Mouse (Mus musculus): ENCODE measurements around the gene Gm26741. TPM values are rescaled to one million over a fixed set of nuclear protein-coding genes. Genes with fewer than 3 reads are reported as not detected.

The Gm26741 gene
- polyA plus RNA-seq, 1 experiment from 2014 or later, result not detected

- no peak for ATAC-seq (replicated peaks)
- no peaks in the 10 kb centered on the region for H3K9me3 ChIP-seq
- no peak overlapping the region for H3K27ac ChIP-seq
- H3K36me3 ChIP-seq (replicated peaks), result no peaks in the 10 kb centered on the region
- no peak overlapping the region for H3K4me3 ChIP-seq
- 82% methylated on average over 2 of the region's 2 CpGs for WGBS
- H3K4me2 ChIP-seq, result no peak overlapping the region
- H3K27me3 ChIP-seq (replicated peaks), result no peaks in the 10 kb centered on the region
- H3K9ac ChIP-seq, result no peak overlapping the region
- H3K4me1 ChIP-seq, result no peaks in the 10 kb centered on the region
Observed at GRCm38 (mm10) chr10:52398715-52399114, 40.1 kb downstream of the Gm26741 start.

DNA sequence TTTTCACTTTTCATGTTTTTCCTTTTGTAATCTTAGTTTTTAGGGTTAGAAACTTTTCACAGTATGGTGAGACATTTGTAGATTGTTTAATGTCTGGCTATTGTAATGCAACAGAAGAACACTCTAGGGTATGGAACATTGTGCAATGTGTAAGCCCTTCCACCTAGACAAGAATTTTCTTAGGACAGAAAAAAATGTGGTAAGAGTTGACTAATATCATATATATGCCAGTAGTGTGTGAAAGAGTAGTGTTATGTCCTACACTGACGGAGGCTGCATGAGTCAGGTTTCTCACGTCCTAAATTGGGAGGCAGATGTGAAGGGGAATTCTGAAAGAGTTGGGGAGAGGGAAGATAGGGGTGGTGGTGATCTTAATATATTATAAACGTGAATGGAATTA lies 41.2 kb downstream of the Gm26741 start:
- H3K9ac ChIP-seq, result no peak overlapping the region
- H3K4me3 ChIP-seq, result no peak overlapping the region
- ATAC-seq (replicated peaks), result no peak
- no peaks in the 10 kb centered on the region for H3K27me3 ChIP-seq (replicated peaks)
- H3K36me3 ChIP-seq (replicated peaks), result no peaks in the 10 kb centered on the region
- no peak overlapping the region for H3K4me2 ChIP-seq
- H3K4me1 ChIP-seq, result no peaks in the 10 kb centered on the region
- no peak overlapping the region for H3K27ac ChIP-seq
- no peaks in the 10 kb centered on the region for H3K9me3 ChIP-seq
- 62% methylated on average over 3 of the region's 3 CpGs for WGBS

DNA sequence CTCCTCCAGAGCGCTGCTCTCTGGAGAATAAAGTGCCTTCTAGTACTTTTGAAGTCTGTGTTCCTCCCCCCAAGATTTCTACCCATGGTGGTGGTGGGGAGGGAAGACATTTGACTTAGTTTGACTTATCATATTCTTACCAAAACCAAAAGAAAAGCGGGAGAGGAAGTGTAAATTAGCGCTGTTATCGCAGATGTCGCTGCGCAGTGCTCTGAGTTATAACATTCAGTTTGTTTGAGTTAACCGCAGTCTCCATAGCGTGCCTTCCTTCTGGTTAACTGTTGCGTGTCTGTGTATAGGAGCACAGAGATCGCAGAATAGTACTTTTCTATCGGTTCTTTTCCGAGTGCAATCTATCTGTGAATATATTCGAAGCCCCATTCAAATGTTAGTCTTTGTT lies 46.6 kb downstream of the Gm26741 start:
- H3K27me3 ChIP-seq (replicated peaks), result no peaks in the 10 kb centered on the region
- H3K9ac ChIP-seq, result no peak overlapping the region
- H3K27ac ChIP-seq, result no peak overlapping the region
- no peak for ATAC-seq (replicated peaks)
- no peak overlapping the region for H3K4me3 ChIP-seq
- H3K4me1 ChIP-seq, result no peaks in the 10 kb centered on the region
- 93% methylated on average over 13 of the region's 13 CpGs for WGBS
- H3K36me3 ChIP-seq (replicated peaks), result no peaks in the 10 kb centered on the region
- no peaks in the 10 kb centered on the region for H3K9me3 ChIP-seq
- no peak overlapping the region for H3K4me2 ChIP-seq

- H3K27me3 ChIP-seq (replicated peaks), result no peaks in the 10 kb centered on the region
- WGBS, result 87% methylated on average over 2 of the region's 2 CpGs
- H3K4me3 ChIP-seq, result no peak overlapping the region
- H3K4me1 ChIP-seq, result no peaks in the 10 kb centered on the region
- no peaks in the 10 kb centered on the region for H3K36me3 ChIP-seq (replicated peaks)
- ATAC-seq (replicated peaks), result no peak
- no peak overlapping the region for H3K27ac ChIP-seq
- H3K4me2 ChIP-seq, result no peak overlapping the region
- no peaks in the 10 kb centered on the region for H3K9me3 ChIP-seq
- H3K9ac ChIP-seq, result no peak overlapping the region
Observed at GRCm38 (mm10) chr10:52407526-52407925, 49.0 kb downstream of the Gm26741 start.

Other genes with a start within 250 kb of the Gm26741 start
- not detected in 2 replicates for gene Ros1, start 163.5 kb upstream of the Gm26741 start, polyA plus RNA-seq (2015; fragmentation: Nextera tagmentation; extraction: Ambion mirVana)
- 16.8 and 17.3 TPM in 2 replicates for gene Dcbld1, start 125.1 kb upstream of the Gm26741 start, polyA plus RNA-seq (2015; fragmentation: Nextera tagmentation; extraction: Ambion mirVana)
- 26.1 and 26.5 TPM in 2 replicates for gene Gopc, start 23.4 kb downstream of the Gm26741 start, polyA plus RNA-seq (2015; fragmentation: Nextera tagmentation; extraction: Ambion mirVana)
- not detected in 2 replicates for gene Nepn, start 30.2 kb downstream of the Gm26741 start, polyA plus RNA-seq (2015; fragmentation: Nextera tagmentation; extraction: Ambion mirVana)
- 22.3 and 23.1 TPM in 2 replicates for gene Nus1, start 58.8 kb downstream of the Gm26741 start, polyA plus RNA-seq (2015; fragmentation: Nextera tagmentation; extraction: Ambion mirVana)

All from midbrain, embryonic 15.5 days (tissue).